9 mouse cellular contexts compared by ENCODE assay signal in genomic region chr10:69307067-69307466, GRCm38 (mm10). TPM values are rescaled to one million over a fixed set of nuclear protein-coding genes. Genes with fewer than 3 reads are reported as not detected.
DNase-seq lines count a peak whose midpoint lies in the region; ATAC-seq and TF ChIP-seq lines count a peak whose summit lies in the region.
"Had no signal": no experiment of that assay in that cellular context is flagged by ENCODE, and none has a peak within 500 bp of the region (broad histone marks: within the 10 kb centered on the region; RNA-seq: fewer than 3 reads in every experiment).

No protein-coding gene starts in this region.

- H3K36me3 ChIP-seq in hindbrain, embryonic 14.5 days (replicated peaks; ENCODE audit: control insufficient read depth, insufficient read depth), result no peaks in the 10 kb centered on the region
- H3K36me3 ChIP-seq: G1E had no signal

- peak; percentile 70 for TF ChIP-seq CTCF in cerebellum, adult 2 months (IDR thresholded peaks at IDR 0.05; ENCODE audit: borderline replicate concordance, insufficient read depth, low read depth, low read length)

- WGBS in cerebellum, adult 2 months, result 45% methylated on average over 5 of the region's 5 CpGs
- WGBS in hindbrain, embryonic 14.5 days, result 51% methylated on average over 5 of the region's 5 CpGs

- H3K27ac ChIP-seq in cerebellum, adult 2 months (ENCODE audit: insufficient read depth, low read length), result no peak overlapping the region
- H3K27ac ChIP-seq in hindbrain, embryonic 14.5 days, result no peak overlapping the region

- H3K4me1 ChIP-seq in cerebellum, adult 2 months (ENCODE audit: control insufficient read depth, insufficient read depth, low read length), result no peaks in the 10 kb centered on the region
- H3K4me1 ChIP-seq in hindbrain, embryonic 14.5 days (replicated peaks; ENCODE audit: control insufficient read depth, insufficient read depth, low read length), result no peaks in the 10 kb centered on the region

- H3K27me3 ChIP-seq in cerebellum, adult 2 months (ENCODE audit: control insufficient read depth, insufficient read depth, low read length), result no peaks in the 10 kb centered on the region; the same call in 1 of the 2 replicates
- no peaks in the 10 kb centered on the region for H3K27me3 ChIP-seq in hindbrain, embryonic 14.5 days (ENCODE audit: control insufficient read depth, insufficient read depth, low read length)

- H3K4me2 ChIP-seq in hindbrain, embryonic 14.5 days (replicated peaks), result no peak overlapping the region

- H3K9ac ChIP-seq in hindbrain, embryonic 14.5 days, result no peak overlapping the region

- no peak for TF ChIP-seq POLR2A in cerebellum, adult 2 months (IDR thresholded peaks at IDR 0.05; ENCODE audit: borderline replicate concordance, insufficient read depth, low read length)

- no peak overlapping the region for H3K4me3 ChIP-seq in cerebellum, adult 2 months (replicated peaks; ENCODE audit: insufficient read depth, low read depth, low read length)
- no peak overlapping the region for H3K4me3 ChIP-seq in hindbrain, embryonic 14.5 days (replicated peaks; ENCODE audit: low read length)

- DNase-seq in cerebellum, adult 2 months, result peak; percentile 39
- DNase-seq in cerebellum, adult 11-12 months, result no peak
- DNase-seq in adipocyte (ENCODE audit: low spot score), result peak; percentile 83
- peak; percentile 57 for DNase-seq in embryo, embryonic 11.5 days (ENCODE audit: low read depth, low spot score)
- peak; percentile 72 for DNase-seq in hindbrain, embryonic 14.5 days (ENCODE audit: low spot score)
- DNase-seq in left cerebral cortex, adult 11 months (ENCODE audit: low spot score), result peak; percentile 14
- peak; percentile 12 to 48 for DNase-seq in spleen, adult 18-20 months

- H3K9me3 ChIP-seq in hindbrain, embryonic 14.5 days (ENCODE audit: control insufficient read depth, low read length), result no peaks in the 10 kb centered on the region

- ATAC-seq in hindbrain, embryonic 14.5 days (ENCODE audit: low FRiP score), result no peak
- ATAC-seq in megakaryocyte-erythroid progenitor cell, adult 5-6 weeks (replicated peaks; ENCODE audit: low FRiP score, low TSS enrichment, poor library complexity, severe bottlenecking), result peak; percentile 57; the same call in 1 of the 2 replicates

RNA-seq across cellular contexts. Expression of gene Cdk1, which starts 45.7 kb away (rescaled TPM):
- 1.6 and 1.9 TPM in 2 replicates for polyA plus RNA-seq in cerebellum, adult 2 months (2012; rRNA removed)
- 83.3 and 89.3 TPM in 2 replicates for polyA plus RNA-seq in hindbrain, embryonic 14.5 days (2014; fragmentation: Nextera tagmentation; extraction: Ambion mirVana)
- total RNA-seq in megakaryocyte-erythroid progenitor cell, adult 5-6 weeks (2014; fragmentation: Nextera tagmentation), result 106 and 129 TPM in 2 replicates
- total RNA-seq in megakaryocyte-erythroid progenitor cell, adult 5-6 weeks (2017), result 179 and 199 TPM in 2 replicates

Comparison
In these comparisons a context has a peak if more than half of its experiments do, and no peak if none do; other contexts are left out.
1. RNA of gene Cdk1, which starts 45.7 kb away (polyA plus RNA-seq): 83.3 to 89.3 TPM in hindbrain, embryonic 14.5 days; 1.6 to 1.9 TPM in cerebellum, adult 2 months; every median in the first group is over 10 times any median in the second.